Mouse (Mus musculus): ENCODE measurements around the gene Scn4b.

Gene Scn4b

GRCm38 (mm10) chr9:45189661-45190174 lies 51.5 kb downstream of the Scn4b start:
- no peak for DNase-seq (ENCODE audit: low spot score)

GRCm38 (mm10) chr9:45195468-45195867 lies 57.3 kb downstream of the Scn4b start:
- no peak for DNase-seq (ENCODE audit: low spot score)

- DNase-seq (ENCODE audit: low spot score): no peak
Observed at GRCm38 (mm10) chr9:45196125-45196830, 58.1 kb downstream of the Scn4b start.

- DNase-seq (ENCODE audit: low spot score): no peak
Observed at GRCm38 (mm10) chr9:45197549-45197948, 59.4 kb downstream of the Scn4b start.

- DNase-seq (ENCODE audit: low spot score): no peak
Observed at GRCm38 (mm10) chr9:45201319-45201947, 63.2 kb downstream of the Scn4b start.

GRCm38 (mm10) chr9:45202021-45202798 lies 64.0 kb downstream of the Scn4b start:
- no peak for DNase-seq (ENCODE audit: low spot score)

Data from urinary bladder, postnatal 25 days (tissue).